Mouse (Mus musculus) hindbrain, embryonic 13.5 days (tissue): ENCODE results near the gene Gm20388. TPM values are rescaled to one million over a fixed set of nuclear protein-coding genes. Genes with fewer than 3 reads are reported as not detected.
A peak's percentile ranks its signal among the peaks of the same experiment; 100 is the strongest.

Experiments used
- ATAC-seq: fragments of 200-750 bp; cut with Nextera tagmentation; 2 replicates; pipeline ENCODE4 v1.8.0; 2017; ENCODE audit warnings: moderate TSS enrichment; ENCODE audit not compliant: low FRiP score
- H3K27ac ChIP-seq: fragments of 300-500 bp; sonication (generic); 2 replicates; pipeline ENCODE4 v1.5.1; 2015; ENCODE audit warnings: inconsistent platforms, mild to moderate bottlenecking, moderate library complexity
- H3K27me3 ChIP-seq: fragments of 300-500 bp; sonication (generic); 2 replicates; pipeline ENCODE4 v1.6.1; 2015; ENCODE audit warnings: mild to moderate bottlenecking, inconsistent platforms
- H3K36me3 ChIP-seq: fragments of 300-500 bp; sonication (generic); 2 replicates; pipeline ENCODE4 v1.6.1; 2015; ENCODE audit warnings: mild to moderate bottlenecking, inconsistent platforms
- H3K4me1 ChIP-seq: fragments of 300-500 bp; sonication (generic); replicated peaks from 2 replicates; pipeline ENCODE4 v1.6.1; 2015; ENCODE audit warnings: inconsistent platforms
- H3K4me2 ChIP-seq: fragments of 300-500 bp; sonication (generic); 2 replicates; pipeline ENCODE4 v1.6.1; 2015; ENCODE audit warnings: inconsistent platforms, mild to moderate bottlenecking, moderate library complexity
- H3K4me3 ChIP-seq: fragments of 300-500 bp; sonication (generic); 2 replicates; pipeline ENCODE4 v1.5.1; 2015; ENCODE audit warnings: mild to moderate bottlenecking, inconsistent platforms
- H3K9ac ChIP-seq: fragments of 300-500 bp; sonication (generic); 2 replicates; pipeline ENCODE4 v1.6.1; 2015; ENCODE audit warnings: mild to moderate bottlenecking, inconsistent platforms
- H3K9me3 ChIP-seq: fragments of 300-500 bp; sonication (generic); 2 replicates; pipeline ENCODE4 v1.6.1; 2016; ENCODE audit warnings: inconsistent platforms
- WGBS: fragments of 180-500 bp; shearing (Covaris S2); methylation state at CpG from one replicate; pipeline ENCODE4 v1.1.7; 2015; 5-methylcytosine and 5-hydroxymethylcytosine counted together
- polyA plus RNA-seq: library from polyadenylated mRNA; unstranded; fragments of >200 nt; fragmentation: Nextera tagmentation; extraction: Ambion mirVana; gene quantifications from 2 replicates; pipeline ENCODE4 v1.2.1, GENCODE M21; 2015

Gm20388 gene
- polyA plus RNA-seq, 1 experiment from 2014 or later: 1.9 TPM

DNA sequence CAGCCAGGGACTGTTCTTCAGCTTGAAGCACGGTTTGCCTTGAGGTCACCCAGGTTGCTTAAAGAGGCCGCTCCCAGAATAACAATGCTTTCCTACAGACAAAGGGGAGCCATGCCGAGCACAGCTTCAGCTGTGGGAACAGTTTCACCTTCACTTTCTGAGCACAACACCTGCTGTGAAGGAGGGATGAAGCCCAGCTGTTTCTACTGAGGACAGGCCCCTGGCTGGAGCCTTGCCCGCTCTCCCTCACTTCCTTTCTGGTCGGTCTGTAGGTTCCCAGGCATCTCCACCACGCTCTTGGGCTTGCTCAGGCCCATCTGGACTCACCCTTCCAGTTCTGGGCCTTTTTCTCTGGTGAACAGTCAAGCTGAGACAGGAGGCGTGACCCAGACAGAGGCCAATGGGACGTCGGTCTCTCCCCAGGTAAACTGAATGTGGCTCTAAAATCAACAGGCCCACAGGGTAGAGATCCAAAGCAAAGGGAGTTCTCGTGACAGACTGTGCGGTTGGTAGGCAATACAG lies 4177.5 kb downstream of the Gm20388 start:
- Histone ChIP-seq H3K36me3 (no peaks in the 10 kb centered on the region), H3K4me2 (no peak overlapping the region), H3K27me3 (0 out of 2 replicates have a peak, but pooled peaks cover 3% of the 10 kb centered on the region), H3K4me3 (no peak overlapping the region), H3K4me1 (peaks cover 6% of the 10 kb centered on the region; the same call in 1 of the 2 replicates), H3K9ac (no peak overlapping the region), H3K27ac (no peak overlapping the region), H3K9me3 (no peaks in the 10 kb centered on the region)
- WGBS: 43% methylated on average over 11 of the region's 11 CpGs
- no peak for ATAC-seq

DNA sequence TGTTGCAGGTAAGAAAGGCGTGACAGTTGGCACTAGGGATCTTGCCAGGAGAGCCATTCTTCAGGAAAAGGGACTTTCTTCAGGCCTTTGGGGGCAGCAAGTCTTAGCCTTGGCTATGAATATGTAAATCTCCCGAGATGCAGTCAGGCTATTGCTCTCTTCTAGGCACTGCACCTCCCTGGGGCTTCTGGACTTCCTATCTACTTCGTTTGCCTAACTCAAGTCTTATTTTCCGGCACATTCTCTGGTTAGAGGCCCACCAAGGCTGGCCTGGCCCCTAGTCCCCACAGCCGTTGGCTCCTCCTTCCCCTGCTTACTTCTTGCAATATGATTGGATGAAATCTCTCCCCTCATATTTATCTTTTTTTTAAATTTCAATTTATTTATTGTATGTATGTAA lies 4178.4 kb downstream of the Gm20388 start:
- Histone ChIP-seq H3K27me3 (0 out of 2 replicates have a peak, but pooled peaks cover 3% of the 10 kb centered on the region), H3K9ac (no peak overlapping the region), H3K27ac (no peak overlapping the region), H3K4me2 (no peak overlapping the region), H3K4me1 (peaks cover 6% of the 10 kb centered on the region; the same call in 1 of the 2 replicates), H3K36me3 (no peaks in the 10 kb centered on the region), H3K4me3 (no peak overlapping the region), H3K9me3 (no peaks in the 10 kb centered on the region)
- ATAC-seq: no peak
- 83% methylated on average over 5 of the region's 5 CpGs for WGBS

DNA sequence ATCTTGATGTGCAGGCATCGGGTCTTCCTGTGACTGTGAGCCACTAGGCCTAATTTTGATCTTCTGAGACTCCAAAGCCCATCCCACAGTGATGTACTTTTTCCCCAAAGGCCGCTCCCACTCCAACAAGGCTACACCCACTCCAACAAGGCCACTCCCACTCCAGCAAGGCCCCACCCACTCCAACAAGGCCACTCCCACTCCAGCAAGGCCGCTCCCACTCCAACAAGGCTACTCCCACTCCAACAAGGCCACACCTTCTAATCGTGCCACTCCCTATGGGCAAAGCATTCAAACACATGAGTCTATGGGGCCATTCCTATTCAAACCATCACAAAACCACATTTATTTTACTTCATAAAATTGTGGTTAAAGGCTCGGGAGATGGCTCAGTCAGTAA lies 4179.8 kb downstream of the Gm20388 start:
- Histone ChIP-seq H3K27ac (no peak overlapping the region), H3K9ac (no peak overlapping the region), H3K4me3 (no peak overlapping the region), H3K36me3 (no peaks in the 10 kb centered on the region), H3K9me3 (no peaks in the 10 kb centered on the region), H3K4me2 (no peak overlapping the region), H3K27me3 (0 out of 2 replicates have a peak, but pooled peaks cover 3% of the 10 kb centered on the region), H3K4me1 (peaks cover 6% of the 10 kb centered on the region; the same call in 1 of the 2 replicates)
- WGBS: 96% methylated on average over 5 of the region's 5 CpGs
- ATAC-seq: no peak

DNA sequence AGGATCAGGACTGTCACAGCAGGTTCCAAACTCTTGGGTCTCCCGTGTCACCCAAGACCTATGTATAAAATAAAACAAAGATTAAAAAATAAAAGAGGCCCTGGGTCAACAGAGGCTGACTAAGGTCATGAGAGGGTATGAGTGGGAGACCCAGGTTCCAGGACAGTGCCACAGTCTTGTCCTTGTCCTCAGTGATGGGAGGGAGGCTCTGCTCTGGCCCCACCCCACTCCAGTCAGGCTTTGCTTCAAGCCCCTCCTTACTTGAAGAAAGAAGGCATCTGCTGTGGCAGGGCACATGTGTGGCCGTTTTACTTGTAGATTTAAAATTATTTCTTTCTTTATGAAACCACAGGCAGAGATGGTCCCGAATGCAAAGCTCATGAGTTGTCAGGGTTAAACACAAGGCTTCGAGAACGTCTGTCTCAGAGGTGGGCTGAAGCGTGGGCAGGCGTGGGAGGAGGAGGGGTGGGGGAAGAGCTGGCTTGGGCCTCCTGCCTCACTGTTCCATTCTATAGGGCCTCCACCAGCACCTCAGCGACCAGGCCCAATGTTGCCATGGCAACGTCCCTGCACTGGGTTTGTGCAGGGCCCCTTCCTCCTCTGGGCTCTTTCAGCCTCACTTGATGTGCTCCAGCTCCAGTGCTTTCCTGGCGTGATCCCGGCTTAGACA lies 4188.4 kb downstream of the Gm20388 start:
- H3K4me3 ChIP-seq: no peak overlapping the region
- peak overlapping the region; percentile 58 for H3K27ac ChIP-seq
- peak overlapping the region; percentile 21; the same call in 1 of the 2 replicates for H3K9ac ChIP-seq
- peak; percentile 87 for ATAC-seq
- no peaks in the 10 kb centered on the region for H3K36me3 ChIP-seq
- 15% methylated on average over 11 of the region's 11 CpGs for WGBS
- peak overlapping the region; percentile 3; the same call in 1 of the 2 replicates for H3K4me2 ChIP-seq
- peaks cover 15% of the 10 kb centered on the region for H3K4me1 ChIP-seq
- H3K9me3 ChIP-seq: no peaks in the 10 kb centered on the region
- no peaks in the 10 kb centered on the region for H3K27me3 ChIP-seq

DNA sequence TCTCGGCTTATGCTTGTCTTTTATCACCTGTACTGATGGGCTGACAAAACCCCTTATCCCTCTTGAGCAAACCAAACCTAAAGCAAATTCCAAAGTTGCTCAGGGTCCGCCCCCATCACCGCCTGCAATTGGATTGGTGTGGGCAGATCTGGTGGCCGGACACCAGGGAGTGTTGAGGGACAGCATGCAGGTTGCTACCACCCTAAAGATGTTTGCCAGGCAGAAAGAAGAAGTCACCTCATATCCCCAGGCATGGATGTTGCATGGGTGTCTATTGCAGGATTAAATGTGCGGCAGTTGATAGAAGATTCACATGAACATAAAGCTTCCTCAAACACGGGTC lies 4189.0 kb downstream of the Gm20388 start:
- peak; percentile 53; the same call in 1 of the 2 replicates for ATAC-seq
- peak overlapping the region; percentile 58 for H3K27ac ChIP-seq
- 0 out of 2 replicates have a peak overlapping the region, but pooled peaks have one; percentile 21 for H3K9ac ChIP-seq

DNA sequence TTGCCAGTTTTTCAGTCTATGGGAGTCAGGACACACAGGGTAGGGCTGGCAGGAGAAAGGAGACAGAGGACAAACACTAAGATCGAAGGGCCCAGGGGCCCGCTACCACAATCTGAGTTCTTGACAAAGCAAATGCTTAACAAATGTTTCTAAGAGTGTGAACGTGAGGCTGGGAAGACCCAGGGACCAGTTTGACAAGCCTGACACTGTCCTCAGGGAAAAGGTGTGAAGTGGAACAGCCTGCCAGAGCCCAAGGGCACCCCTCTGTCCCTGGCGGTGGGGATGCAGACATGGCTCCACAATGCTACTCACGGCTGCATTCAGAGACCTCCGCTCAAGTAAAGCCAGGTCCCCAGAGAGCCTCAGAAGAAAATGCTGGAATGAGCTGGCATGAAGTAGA lies 4195.2 kb downstream of the Gm20388 start:
- no peak overlapping the region for H3K4me2 ChIP-seq
- WGBS: 66% methylated on average over 6 of the region's 6 CpGs
- no peak overlapping the region for H3K4me3 ChIP-seq
- no peak overlapping the region for H3K27ac ChIP-seq
- no peak overlapping the region for H3K9ac ChIP-seq
- peaks cover 8% of the 10 kb centered on the region; the same call in 1 of the 2 replicates for H3K4me1 ChIP-seq
- no peak for ATAC-seq
- H3K27me3 ChIP-seq: no peaks in the 10 kb centered on the region
- H3K9me3 ChIP-seq: no peaks in the 10 kb centered on the region
- H3K36me3 ChIP-seq: no peaks in the 10 kb centered on the region

More for the DNA sequence above, 4189.0 kb downstream of the Gm20388 start:
- Histone ChIP-seq H3K36me3 (no peaks in the 10 kb centered on the region), H3K4me2 (peak overlapping the region; percentile 3; the same call in 1 of the 2 replicates), H3K27me3 (no peaks in the 10 kb centered on the region), H3K4me1 (peaks cover 15% of the 10 kb centered on the region), H3K4me3 (no peak overlapping the region), H3K9me3 (no peaks in the 10 kb centered on the region)
- 66% methylated on average over 6 of the region's 6 CpGs for WGBS

DNA sequence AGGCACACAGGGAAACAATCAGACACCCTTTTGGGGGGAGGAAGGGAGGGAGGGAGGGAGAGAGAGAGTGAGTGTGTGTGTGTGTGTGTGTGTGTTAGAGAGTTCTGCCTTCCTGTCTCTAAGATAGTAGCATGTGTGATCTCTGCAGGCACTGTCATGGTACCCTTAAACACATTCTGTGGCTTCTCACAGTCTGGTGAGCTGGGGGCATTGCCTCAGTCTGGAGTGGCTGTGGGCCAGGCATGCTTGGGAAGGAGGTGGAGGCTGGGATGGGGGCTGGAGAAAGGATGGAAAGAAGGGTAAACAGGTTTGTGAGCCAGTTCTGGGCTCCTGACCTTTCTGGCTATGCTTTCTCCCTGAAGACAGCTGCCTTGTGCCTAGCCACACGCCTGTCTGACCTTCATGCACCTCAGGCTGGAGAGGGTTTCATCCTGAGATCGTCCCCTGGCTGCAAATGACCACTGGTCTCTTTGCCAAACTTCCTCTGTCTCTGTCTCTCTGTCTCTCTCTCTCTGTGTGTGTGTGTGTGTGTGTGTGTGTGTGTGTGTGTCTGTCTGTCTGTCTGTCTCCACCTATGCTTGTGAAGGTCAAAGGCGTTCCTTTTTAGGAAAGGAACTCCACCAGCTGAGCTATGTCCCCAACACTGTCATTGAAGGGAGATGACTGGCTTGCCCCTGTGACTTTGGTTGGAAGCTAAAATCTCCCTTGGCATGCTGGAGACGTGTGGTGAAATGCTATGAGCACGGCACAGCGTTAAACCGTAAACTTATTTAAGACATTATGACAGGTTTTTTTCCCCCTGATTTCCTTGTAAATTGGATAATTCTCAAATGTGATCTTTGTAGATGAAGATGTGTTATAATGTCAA lies 4195.9 kb downstream of the Gm20388 start:
- WGBS: 84% methylated on average over 7 of the region's 7 CpGs
- Histone ChIP-seq H3K4me1 (peaks cover 8% of the 10 kb centered on the region; the same call in 1 of the 2 replicates), H3K27ac (no peak overlapping the region), H3K9me3 (no peaks in the 10 kb centered on the region), H3K9ac (no peak overlapping the region), H3K36me3 (no peaks in the 10 kb centered on the region), H3K4me2 (no peak overlapping the region), H3K27me3 (no peaks in the 10 kb centered on the region), H3K4me3 (no peak overlapping the region)
- ATAC-seq: no peak

DNA sequence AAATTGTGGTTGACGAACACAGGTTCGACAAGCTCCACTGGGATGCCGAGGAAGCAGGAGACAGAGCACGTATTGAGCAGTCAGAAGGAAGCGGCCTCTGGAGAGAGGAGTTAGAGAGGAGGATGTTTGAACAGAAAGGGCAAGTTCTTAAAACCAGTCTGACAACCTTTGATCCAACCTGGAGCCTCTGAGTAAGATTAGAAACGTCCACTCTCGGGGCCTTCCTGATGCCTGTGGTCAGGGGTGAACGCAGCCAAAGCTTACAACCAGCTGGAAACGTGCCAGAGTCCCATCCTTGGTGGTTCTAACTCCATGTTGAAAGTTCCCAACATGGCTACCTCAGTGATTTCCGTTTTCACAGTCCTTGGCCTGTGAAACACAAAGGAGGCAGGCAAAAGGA lies 4202.5 kb downstream of the Gm20388 start:
- Histone ChIP-seq H3K4me2 (no peak overlapping the region), H3K27me3 (no peaks in the 10 kb centered on the region), H3K27ac (no peak overlapping the region), H3K9me3 (no peaks in the 10 kb centered on the region), H3K4me1 (no peaks in the 10 kb centered on the region), H3K4me3 (no peak overlapping the region), H3K9ac (no peak overlapping the region), H3K36me3 (no peaks in the 10 kb centered on the region)
- no peak for ATAC-seq
- 81% methylated on average over 10 of the region's 10 CpGs for WGBS

DNA sequence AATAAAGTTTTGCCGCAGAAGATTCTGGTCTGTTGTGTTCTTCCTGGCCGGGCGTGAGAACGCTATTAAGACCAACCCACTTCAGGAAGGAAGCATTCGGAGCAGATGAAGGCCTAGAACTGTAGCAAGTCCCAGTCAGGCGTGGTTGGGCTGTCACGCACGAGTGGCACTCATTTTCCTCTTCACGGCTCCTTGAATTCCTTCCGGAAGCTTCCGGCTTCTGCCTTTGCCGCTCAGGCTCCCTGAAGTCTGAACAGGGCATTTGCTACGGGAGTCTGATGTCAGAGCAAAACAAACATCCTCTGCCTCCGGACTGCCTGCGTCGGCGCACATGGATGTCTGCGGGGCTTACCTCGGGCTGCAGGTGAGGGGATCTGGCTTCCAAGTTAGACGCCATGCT lies 4214.6 kb downstream of the Gm20388 start:
- no peak overlapping the region for H3K4me2 ChIP-seq
- no peak overlapping the region for H3K9ac ChIP-seq
- WGBS: 96% methylated on average over 20 of the region's 20 CpGs
- no peak overlapping the region for H3K4me3 ChIP-seq
- no peaks in the 10 kb centered on the region for H3K36me3 ChIP-seq
- peaks cover 3% of the 10 kb centered on the region for H3K9me3 ChIP-seq
- no peak for ATAC-seq
- H3K4me1 ChIP-seq: no peaks in the 10 kb centered on the region
- no peaks in the 10 kb centered on the region for H3K27me3 ChIP-seq
- H3K27ac ChIP-seq: no peak overlapping the region

DNA sequence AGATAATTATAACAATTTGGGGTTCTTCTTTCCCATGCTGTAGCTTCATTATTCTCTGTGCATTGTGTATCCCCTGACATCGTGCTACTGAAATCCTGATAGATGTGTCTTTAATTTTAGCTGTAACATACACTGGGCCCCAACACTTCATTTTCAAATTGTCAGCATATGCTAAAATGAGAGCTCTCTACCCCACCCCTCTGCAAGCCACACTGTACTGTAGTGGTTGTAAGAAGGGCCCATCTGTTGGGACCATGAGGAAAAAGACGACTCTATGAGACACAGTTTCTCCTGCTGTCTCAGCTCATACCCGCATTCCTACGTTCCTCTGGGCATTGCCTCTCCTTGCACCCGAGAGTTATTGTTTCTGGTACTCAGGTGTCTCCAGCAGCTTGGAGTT lies 4226.6 kb downstream of the Gm20388 start:
- no peak overlapping the region for H3K4me2 ChIP-seq
- H3K4me1 ChIP-seq: peaks cover 47% of the 10 kb centered on the region
- H3K9ac ChIP-seq: no peak overlapping the region
- no peaks in the 10 kb centered on the region for H3K9me3 ChIP-seq
- no peak overlapping the region for H3K4me3 ChIP-seq
- peak overlapping the region; percentile 52; the same call in 1 of the 2 replicates for H3K27ac ChIP-seq
- H3K36me3 ChIP-seq: no peaks in the 10 kb centered on the region
- H3K27me3 ChIP-seq: no peaks in the 10 kb centered on the region
- WGBS: 59% methylated on average over 5 of the region's 5 CpGs
- no peak for ATAC-seq

DNA sequence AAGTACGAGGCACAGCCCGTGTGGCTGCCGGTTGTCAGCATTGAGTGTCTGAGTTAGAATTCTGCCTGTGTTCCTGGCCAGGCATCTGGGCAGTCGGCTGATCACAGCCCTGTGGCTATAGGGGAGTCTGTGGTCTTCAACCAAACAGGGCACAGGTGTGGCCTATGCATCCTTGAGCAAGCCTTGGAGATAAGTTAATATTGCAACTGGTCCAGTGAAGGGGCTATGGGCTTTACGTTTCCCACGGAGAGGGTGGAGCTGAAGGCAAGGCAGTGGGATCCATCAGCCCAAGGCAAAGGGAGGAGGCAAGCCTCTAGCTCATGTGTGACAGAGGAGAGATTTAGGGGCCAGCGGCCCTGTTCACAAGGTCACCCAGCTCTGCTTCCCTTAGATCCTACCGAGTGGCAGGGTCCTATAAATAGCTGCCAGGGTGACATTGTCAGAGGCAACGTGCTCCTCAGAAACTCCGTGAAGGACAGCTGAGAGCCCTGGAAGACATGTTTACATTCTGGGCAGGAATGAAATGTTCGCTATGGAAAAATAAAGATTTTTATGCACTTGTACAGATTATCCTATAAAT lies 4229.7 kb downstream of the Gm20388 start:
- H3K9me3 ChIP-seq: no peaks in the 10 kb centered on the region
- 61% methylated on average over 11 of the region's 11 CpGs for WGBS
- H3K27ac ChIP-seq: peak overlapping the region; percentile 87
- peak overlapping the region; percentile 33 for H3K4me2 ChIP-seq
- peak overlapping the region; percentile 40 for H3K9ac ChIP-seq
- H3K4me3 ChIP-seq: no peak overlapping the region
- no peaks in the 10 kb centered on the region for H3K36me3 ChIP-seq
- H3K4me1 ChIP-seq: peaks cover 70% of the 10 kb centered on the region
- ATAC-seq: no peak; the same call in 1 of the 2 replicates
- no peaks in the 10 kb centered on the region for H3K27me3 ChIP-seq

DNA sequence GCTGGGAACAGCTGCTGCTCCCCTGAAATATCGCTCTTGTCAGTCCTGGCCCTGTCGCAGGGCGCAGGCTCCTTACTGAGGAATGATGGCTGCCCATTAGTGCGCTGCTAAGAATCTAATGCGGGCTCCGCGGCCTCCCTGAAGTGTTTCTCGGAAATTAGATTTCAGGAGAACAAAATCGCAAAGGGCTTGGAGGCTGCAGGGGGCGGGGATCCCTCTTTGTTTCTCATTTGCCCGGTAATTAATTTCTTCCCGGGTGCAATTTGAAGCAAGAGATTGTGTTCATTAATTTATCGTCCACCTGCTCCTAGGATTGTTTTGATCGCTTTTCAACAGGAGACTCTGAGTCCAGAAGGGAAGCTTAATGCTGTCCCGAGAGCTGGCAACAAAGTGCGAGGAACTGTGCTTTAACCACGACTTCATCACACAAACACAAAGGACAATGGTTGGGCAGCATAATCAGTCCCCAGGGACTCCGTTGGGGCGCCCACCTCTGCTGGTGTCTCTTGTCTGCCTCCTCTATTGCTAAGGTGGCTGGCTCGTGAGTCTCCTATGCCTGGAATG lies 4230.3 kb downstream of the Gm20388 start:
- H3K36me3 ChIP-seq: no peaks in the 10 kb centered on the region
- 18% methylated on average over 20 of the region's 20 CpGs for WGBS
- H3K27ac ChIP-seq: peak overlapping the region; percentile 87
- ATAC-seq: peak; percentile 79
- peak overlapping the region; percentile 33 for H3K4me2 ChIP-seq
- peaks cover 70% of the 10 kb centered on the region for H3K4me1 ChIP-seq
- H3K9ac ChIP-seq: peak overlapping the region; percentile 15; the same call in 1 of the 2 replicates
- H3K27me3 ChIP-seq: no peaks in the 10 kb centered on the region
- H3K4me3 ChIP-seq: no peak overlapping the region
- H3K9me3 ChIP-seq: no peaks in the 10 kb centered on the region
